Mouse (Mus musculus) myocyte (in vitro differentiated cells): Measurements from ENCODE around the gene Sox6. TPM values are rescaled to one million over a fixed set of nuclear protein-coding genes. Genes with fewer than 3 reads are reported as not detected.

Source experiments
- H3K27me3 ChIP-seq: one replicate; pipeline ENCODE4 v1.6.1; 2011; ENCODE audit not compliant: control insufficient read depth, insufficient read depth, insufficient read length
- H3K36me3 ChIP-seq: one replicate; pipeline ENCODE4 v1.6.1; 2011; ENCODE audit not compliant: control insufficient read depth, insufficient read depth
- H3K4me2 ChIP-seq: one replicate; pipeline ENCODE4 v1.6.1; 2011; ENCODE audit warnings: low read depth, control low read depth
- H3K4me3 ChIP-seq: one replicate; pipeline ENCODE4 v1.5.1; 2011; ENCODE audit warnings: mild to moderate bottlenecking, control low read depth, moderate library complexity
- H3K79me2 ChIP-seq: one replicate; pipeline ENCODE4 v1.6.1; 2011; ENCODE audit not compliant: control insufficient read depth, insufficient read depth
- H3ac ChIP-seq: one replicate; pipeline ENCODE4 v1.6.1; 2011; ENCODE audit not compliant: control insufficient read depth, insufficient read length
- CEBPB ChIP-seq: IDR thresholded peaks from 2 replicates; pipeline ENCODE4 v1.6.1; 2011; ENCODE audit warnings: mild to moderate bottlenecking, moderate library complexity; ENCODE audit not compliant: poor library complexity, insufficient read depth, severe bottlenecking
- E2F4 ChIP-seq: IDR thresholded peaks from one replicate; pipeline ENCODE4 v1.6.1; 2011; ENCODE audit warnings: mild to moderate bottlenecking, control low read depth, moderate library complexity; ENCODE audit not compliant: insufficient read depth
- MAX ChIP-seq: IDR thresholded peaks from one replicate; pipeline ENCODE4 v1.6.1; 2011; ENCODE audit warnings: low read depth, mild to moderate bottlenecking, control low read depth
- MYOD1 ChIP-seq, 3 experiments: IDR thresholded peaks; one replicate each; pipeline ENCODE4 v1.6.1; 2011; ENCODE audit warnings: control low read depth in 2 of 3, low read depth in 2 of 3, mild to moderate bottlenecking in 2 of 3, moderate library complexity in 1 of 3; ENCODE audit not compliant: insufficient read length in 2 of 3, control insufficient read depth in 1 of 3
- MYOG ChIP-seq, 3 experiments: IDR thresholded peaks; one replicate each; pipeline ENCODE4 v1.6.1; 2011; ENCODE audit warnings: control low read depth in 2 of 3, low read depth in 2 of 3, mild to moderate bottlenecking in 2 of 3; ENCODE audit not compliant: insufficient read length in 2 of 3, control insufficient read depth in 1 of 3, insufficient read depth in 1 of 3
- POLR2A ChIP-seq: IDR thresholded peaks from one replicate; pipeline ENCODE4 v1.6.1; 2011; ENCODE audit warnings: low read depth, mild to moderate bottlenecking, control low read depth, moderate library complexity; ENCODE audit not compliant: insufficient read length
- POLR2AphosphoS2 ChIP-seq: IDR thresholded peaks from one replicate; pipeline ENCODE4 v1.6.1; 2011; ENCODE audit warnings: low read depth, control low read depth; ENCODE audit not compliant: insufficient read length
- REST ChIP-seq: IDR thresholded peaks from one replicate; pipeline ENCODE4 v1.6.1; 2011; ENCODE audit warnings: mild to moderate bottlenecking, control low read depth, moderate library complexity; ENCODE audit not compliant: insufficient read depth, insufficient read length
- SRF ChIP-seq: IDR thresholded peaks from one replicate; pipeline ENCODE4 v1.6.1; 2011; ENCODE audit warnings: low read depth; ENCODE audit not compliant: control insufficient read depth, insufficient read length
- TCF12 ChIP-seq: IDR thresholded peaks from one replicate; pipeline ENCODE4 v1.6.1; 2011; ENCODE audit warnings: mild to moderate bottlenecking, control low read depth; ENCODE audit not compliant: poor library complexity, insufficient read depth, severe bottlenecking
- TCF3 ChIP-seq: IDR thresholded peaks from one replicate; pipeline ENCODE4 v1.6.1; 2011; ENCODE audit warnings: low read depth, control low read depth; ENCODE audit not compliant: insufficient read length
- USF1 ChIP-seq: IDR thresholded peaks from one replicate; pipeline ENCODE4 v1.6.1; 2011; ENCODE audit warnings: low read depth, mild to moderate bottlenecking, control low read depth, moderate library complexity
- polyA plus RNA-seq: library from polyadenylated mRNA; unstranded; fragments of >200 nt; fragmentation: generic; extraction: Trizol; gene quantifications from one replicate; pipeline ENCODE4 v1.2.1, GENCODE M21; 2012; ENCODE audit warnings: missing spikeins

The Sox6 gene
- polyA plus RNA-seq, 1 experiment, result 0.11 TPM

GRCm38 (mm10) chr7:115974518-115974917, 64.1 kb downstream of the Sox6 start:
- no peak for TF ChIP-seq POLR2AphosphoS2
- no peak for TF ChIP-seq TCF12
- TF ChIP-seq CEBPB, result no peak
- no peak for TF ChIP-seq MYOD1 (IDR thresholded peaks at IDR 0.05; ENCODE audit: control insufficient read depth in 1 of 3, insufficient read length in 2 of 3, low read depth in 2 of 3)
- no peak for TF ChIP-seq E2F4
- TF ChIP-seq REST, result no peak
- no peak for TF ChIP-seq TCF3
- no peak for TF ChIP-seq POLR2A
- TF ChIP-seq MYOG (IDR thresholded peaks at IDR 0.05; ENCODE audit: control insufficient read depth in 1 of 3, insufficient read depth in 1 of 3, insufficient read length in 2 of 3, low read depth in 2 of 3), result no peak
- no peak for TF ChIP-seq MAX
- no peak for TF ChIP-seq SRF
- TF ChIP-seq USF1, result no peak
- Histone ChIP-seq H3K36me3 (no peaks in the 10 kb centered on the region), H3K27me3 (no peaks in the 10 kb centered on the region), H3K79me2 (no peaks in the 10 kb centered on the region), H3K4me3 (no peak overlapping the region), H3K4me2 (no peak overlapping the region), H3ac (no peak overlapping the region)

GRCm38 (mm10) chr7:115967186-115967585, 71.4 kb downstream of the Sox6 start:
- Histone ChIP-seq H3K36me3 (no peaks in the 10 kb centered on the region), H3K4me2 (no peak overlapping the region), H3ac (no peak overlapping the region), H3K79me2 (no peaks in the 10 kb centered on the region), H3K27me3 (no peaks in the 10 kb centered on the region), H3K4me3 (no peak overlapping the region)
- TF ChIP-seq REST (no peak), SRF (no peak), POLR2AphosphoS2 (no peak), POLR2A (no peak), MAX (no peak), TCF3 (no peak), USF1 (no peak), TCF12 (no peak)

GRCm38 (mm10) chr7:115966181-115966580, 72.4 kb downstream of the Sox6 start:
- no peak overlapping the region for H3K4me3 ChIP-seq
- H3K36me3 ChIP-seq, result no peaks in the 10 kb centered on the region
- H3K27me3 ChIP-seq, result no peaks in the 10 kb centered on the region
- H3K79me2 ChIP-seq, result no peaks in the 10 kb centered on the region
- H3K4me2 ChIP-seq, result no peak overlapping the region
- no peak for TF ChIP-seq TCF3
- TF ChIP-seq POLR2AphosphoS2, result no peak
- no peak for TF ChIP-seq MAX
- no peak for TF ChIP-seq USF1
- TF ChIP-seq CEBPB, result no peak
- TF ChIP-seq SRF, result no peak
- TF ChIP-seq MYOG (IDR thresholded peaks at IDR 0.05; ENCODE audit: control insufficient read depth in 1 of 3, insufficient read depth in 1 of 3, insufficient read length in 2 of 3, low read depth in 2 of 3), result no peak
- TF ChIP-seq TCF12, result no peak
- no peak for TF ChIP-seq REST
- TF ChIP-seq POLR2A, result no peak
- TF ChIP-seq E2F4, result no peak
- no peak for TF ChIP-seq MYOD1 (IDR thresholded peaks at IDR 0.05; ENCODE audit: control insufficient read depth in 1 of 3, insufficient read length in 2 of 3, low read depth in 2 of 3)
- no peak overlapping the region for H3ac ChIP-seq

- Histone ChIP-seq H3K27me3 (no peaks in the 10 kb centered on the region), H3ac (no peak overlapping the region), H3K4me3 (no peak overlapping the region), H3K4me2 (no peak overlapping the region), H3K79me2 (no peaks in the 10 kb centered on the region), H3K36me3 (no peaks in the 10 kb centered on the region)
- TF ChIP-seq MYOG (IDR thresholded peaks at IDR 0.05; ENCODE audit: control insufficient read depth in 1 of 3, insufficient read depth in 1 of 3, insufficient read length in 2 of 3, low read depth in 2 of 3) (no peak), USF1 (no peak), SRF (no peak), E2F4 (no peak)
These were observed 85.5 kb downstream of the Sox6 start for GRCm38 (mm10) chr7:115953046-115953445.

GRCm38 (mm10) chr7:115952235-115952634, 86.4 kb downstream of the Sox6 start:
- no peaks in the 10 kb centered on the region for H3K79me2 ChIP-seq
- no peaks in the 10 kb centered on the region for H3K36me3 ChIP-seq
- no peaks in the 10 kb centered on the region for H3K27me3 ChIP-seq
- no peak overlapping the region for H3ac ChIP-seq
- H3K4me3 ChIP-seq, result no peak overlapping the region
- TF ChIP-seq POLR2AphosphoS2 (no peak), USF1 (no peak), CEBPB (no peak)
- H3K4me2 ChIP-seq, result no peak overlapping the region
